Mouse (Mus musculus) intestine, postnatal 0 days (tissue): ENCODE measurements at regions not wholly inside any gene's neighbourhood (a gene's known extent, or its start where the extent isn't known, plus 50 kb on each side); places are given as distances from the start of the nearest gene placed in this dataset.

ENCODE experiments used
- ATAC-seq: fragments of 200-750 bp; cut with Nextera tagmentation; 2 replicates; pipeline ENCODE4 v1.8.0; 2017; ENCODE audit warnings: mild to moderate bottlenecking, moderate TSS enrichment, moderate library complexity
- H3K27ac ChIP-seq: fragments of 300-500 bp; sonication (generic); 2 replicates; pipeline ENCODE4 v1.5.1; 2014; ENCODE audit warnings: mild to moderate bottlenecking, low read depth, low read length, moderate library complexity
- H3K27me3 ChIP-seq: fragments of 300-500 bp; sonication (generic); replicated peaks from 2 replicates; pipeline ENCODE4 v1.6.1; 2014; ENCODE audit warnings: low read length, mixed read lengths; ENCODE audit not compliant: control insufficient read depth, insufficient read depth
- H3K36me3 ChIP-seq: fragments of 300-500 bp; sonication (generic); 2 replicates; pipeline ENCODE4 v1.6.1; 2014; ENCODE audit warnings: mild to moderate bottlenecking, moderate library complexity; ENCODE audit not compliant: control insufficient read depth, insufficient read depth
- H3K4me1 ChIP-seq: fragments of 300-500 bp; sonication (generic); replicated peaks from 2 replicates; pipeline ENCODE4 v1.6.1; 2014; ENCODE audit warnings: antibody characterized with exemption, low read length, mixed read lengths; ENCODE audit not compliant: control insufficient read depth, insufficient read depth
- H3K4me2 ChIP-seq: fragments of 300-500 bp; sonication (generic); replicated peaks from 2 replicates; pipeline ENCODE4 v1.6.1; 2014; ENCODE audit warnings: low read depth, mild to moderate bottlenecking, moderate library complexity
- H3K4me3 ChIP-seq: fragments of 300-500 bp; sonication (generic); 2 replicates; pipeline ENCODE4 v1.5.1; 2014; ENCODE audit warnings: low read depth, low read length
- H3K9ac ChIP-seq: fragments of 300-500 bp; sonication (generic); 2 replicates; pipeline ENCODE4 v1.6.1; 2014; ENCODE audit warnings: mild to moderate bottlenecking, low read depth, low read length
- H3K9me3 ChIP-seq: fragments of 300-500 bp; sonication (generic); 2 replicates; pipeline ENCODE4 v1.6.1; 2016; ENCODE audit warnings: mixed run types; ENCODE audit not compliant: control insufficient read depth
- CTCF ChIP-seq: sonication (generic); IDR thresholded peaks from 2 replicates; pipeline ENCODE4 v1.5.1; 2016; ENCODE audit warnings: low read depth, mild to moderate bottlenecking, control low read depth, antibody characterized with exemption, moderate library complexity
- WGBS: fragments of 180-500 bp; shearing (Covaris S2); extraction: QIAGEN DNeasy Blood & Tissue Kit; methylation state at CpG from one replicate; pipeline ENCODE4 v1.1.7; 2014; 5-methylcytosine and 5-hydroxymethylcytosine counted together

GRCm38 (mm10) chr4:95435080-95435479, 122.2 kb upstream of the Fggy start:
- H3K27ac ChIP-seq, result no peak overlapping the region
- no peak overlapping the region for H3K9ac ChIP-seq
- ATAC-seq, result peak; percentile 64
- no peak overlapping the region for H3K4me2 ChIP-seq
- 35% methylated on average over 4 of the region's 4 CpGs for WGBS
- H3K9me3 ChIP-seq, result no peaks in the 10 kb centered on the region
- peaks cover 4% of the 10 kb centered on the region for H3K4me1 ChIP-seq
- TF ChIP-seq CTCF, result no peak
- H3K36me3 ChIP-seq, result no peaks in the 10 kb centered on the region
- no peaks in the 10 kb centered on the region for H3K27me3 ChIP-seq
- H3K4me3 ChIP-seq, result no peak overlapping the region

GRCm38 (mm10) chr4:95439834-95440233, 117.5 kb upstream of the Fggy start:
- H3K4me2 ChIP-seq, result no peak overlapping the region
- peaks cover 4% of the 10 kb centered on the region; the same call in 1 of the 2 replicates for H3K4me1 ChIP-seq
- H3K27ac ChIP-seq, result no peak overlapping the region
- H3K9me3 ChIP-seq, result no peaks in the 10 kb centered on the region
- no peaks in the 10 kb centered on the region for H3K36me3 ChIP-seq
- H3K4me3 ChIP-seq, result no peak overlapping the region
- H3K27me3 ChIP-seq, result no peaks in the 10 kb centered on the region
- no peak overlapping the region for H3K9ac ChIP-seq
- ATAC-seq, result no peak
- WGBS, result 29% methylated on average over 1 of the region's 1 CpGs
- TF ChIP-seq CTCF, result no peak

DNA sequence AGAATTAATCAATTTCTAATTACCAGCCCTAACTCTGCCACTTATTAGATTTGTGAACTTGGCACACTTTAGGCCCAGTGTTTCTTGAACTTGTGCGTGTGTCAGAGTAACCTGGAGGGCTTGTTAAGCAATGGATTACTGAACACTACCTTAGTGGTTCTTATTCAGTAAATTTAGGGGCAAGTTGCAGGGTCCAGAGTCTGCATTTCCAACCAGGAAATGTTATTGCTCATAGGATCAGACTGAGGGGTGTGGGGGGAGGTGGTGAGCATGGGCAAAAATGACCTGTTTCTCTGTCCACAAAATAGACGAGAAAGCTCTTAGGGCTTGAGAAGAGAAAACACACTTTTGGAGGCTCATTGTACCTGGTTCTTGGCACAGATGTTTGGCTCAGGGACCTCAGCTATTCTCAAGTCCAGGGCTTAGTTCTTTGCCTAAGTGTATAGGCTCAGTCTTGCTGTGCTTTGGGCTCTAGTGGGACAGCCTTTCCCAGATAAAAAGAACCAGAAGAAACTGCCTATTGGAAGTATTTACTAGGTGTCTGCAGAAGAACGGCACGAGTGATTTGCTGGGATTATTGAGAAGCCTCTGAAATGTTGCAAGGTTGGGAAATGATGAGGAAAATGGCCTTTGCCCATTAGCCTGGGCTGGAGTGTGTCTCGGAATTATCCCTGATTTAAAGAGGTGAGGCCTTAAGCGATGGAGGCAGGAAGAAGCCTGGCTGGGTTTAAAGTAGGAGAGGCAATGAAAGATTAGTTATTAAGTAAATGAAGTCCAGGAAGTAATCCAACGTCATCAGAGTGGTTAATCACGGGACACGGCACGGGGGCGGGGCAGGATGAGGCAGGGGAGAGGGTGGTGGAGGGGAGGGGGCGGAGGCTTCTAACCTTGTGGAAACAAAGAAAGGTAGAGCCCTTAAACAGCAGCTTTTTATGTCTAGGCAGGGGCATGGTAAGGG, 113.2 kb upstream of the Fggy start:
- TF ChIP-seq CTCF, result no peak
- ATAC-seq, result peak; percentile 86
- no peaks in the 10 kb centered on the region for H3K27me3 ChIP-seq
- 31% methylated on average over 12 of the region's 12 CpGs for WGBS
- no peak overlapping the region for H3K4me3 ChIP-seq
- no peaks in the 10 kb centered on the region for H3K9me3 ChIP-seq
- no peak overlapping the region for H3K9ac ChIP-seq
- no peaks in the 10 kb centered on the region for H3K36me3 ChIP-seq
- H3K27ac ChIP-seq, result peak overlapping the region; percentile 71
- H3K4me2 ChIP-seq, result peak overlapping the region; percentile 30
- peaks cover 6% of the 10 kb centered on the region; the same call in 1 of the 2 replicates for H3K4me1 ChIP-seq

- WGBS, result 83% methylated on average over 1 of the region's 1 CpGs
- Histone ChIP-seq H3K36me3 (no peaks in the 10 kb centered on the region), H3K4me2 (no peak overlapping the region), H3K4me1 (0 out of 2 replicates have a peak, but pooled peaks cover 2% of the 10 kb centered on the region), H3K4me3 (no peak overlapping the region), H3K9me3 (no peaks in the 10 kb centered on the region), H3K27me3 (no peaks in the 10 kb centered on the region), H3K9ac (no peak overlapping the region), H3K27ac (no peak overlapping the region)
- ATAC-seq, result no peak
- no peak for TF ChIP-seq CTCF
These were observed 107.0 kb upstream of the Fggy start for GRCm38 (mm10) chr4:95450286-95450685.

DNA sequence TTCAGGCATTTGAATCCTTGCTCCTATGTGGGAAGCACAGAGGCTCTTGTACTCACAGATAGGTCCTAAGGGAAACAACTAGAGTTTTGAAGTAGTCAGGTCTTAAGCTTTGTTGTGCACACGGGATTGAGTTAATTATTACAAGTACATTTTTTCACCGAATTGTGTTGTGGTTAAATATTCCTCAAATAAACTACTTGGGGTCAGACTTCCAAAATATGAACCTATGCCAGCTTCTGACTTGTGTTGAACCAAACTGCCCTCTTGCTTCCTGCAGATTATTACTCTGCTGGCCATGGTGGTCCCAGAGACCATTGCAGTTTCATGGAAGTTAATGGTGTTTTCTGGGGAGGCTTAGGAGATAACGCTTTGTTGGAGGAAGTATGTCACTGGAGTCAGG, 105.5 kb upstream of the Fggy start:
- WGBS, result 56% methylated on average over 3 of the region's 3 CpGs
- ATAC-seq, result no peak
- Histone ChIP-seq H3K4me2 (no peak overlapping the region), H3K9ac (no peak overlapping the region), H3K27ac (no peak overlapping the region), H3K36me3 (no peaks in the 10 kb centered on the region), H3K4me1 (no peaks in the 10 kb centered on the region), H3K4me3 (no peak overlapping the region), H3K9me3 (no peaks in the 10 kb centered on the region), H3K27me3 (no peaks in the 10 kb centered on the region)
- no peak for TF ChIP-seq CTCF

DNA sequence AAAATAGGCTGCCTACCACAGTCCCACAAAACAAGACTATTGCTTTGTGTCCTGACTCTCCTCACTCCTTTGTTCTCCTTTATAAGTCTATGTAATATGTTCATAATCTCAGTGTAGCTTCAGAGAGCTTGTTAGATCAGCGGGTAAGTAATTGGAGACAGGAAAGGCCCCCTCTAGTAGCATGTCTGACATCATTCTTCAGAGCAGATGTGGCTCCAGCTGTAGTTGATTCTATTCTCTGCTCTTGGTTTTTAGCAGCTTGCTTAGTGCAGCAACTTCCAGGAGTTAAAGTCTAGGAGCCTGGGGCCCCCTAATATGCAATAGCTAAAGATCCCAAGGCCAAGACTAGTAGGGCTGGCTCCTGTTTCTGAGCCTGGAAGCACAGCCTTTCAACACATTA, 101.0 kb upstream of the Fggy start:
- Histone ChIP-seq H3K4me2 (no peak overlapping the region), H3K4me3 (no peak overlapping the region), H3K36me3 (no peaks in the 10 kb centered on the region), H3K27me3 (no peaks in the 10 kb centered on the region), H3K27ac (no peak overlapping the region), H3K9me3 (no peaks in the 10 kb centered on the region), H3K4me1 (no peaks in the 10 kb centered on the region), H3K9ac (no peak overlapping the region)
- ATAC-seq, result no peak
- no peak for TF ChIP-seq CTCF
- WGBS, result 58% methylated on average over 1 of the region's 1 CpGs
